Mouse (Mus musculus): ENCODE data around the gene Casp9.

Casp9 gene

DNA sequence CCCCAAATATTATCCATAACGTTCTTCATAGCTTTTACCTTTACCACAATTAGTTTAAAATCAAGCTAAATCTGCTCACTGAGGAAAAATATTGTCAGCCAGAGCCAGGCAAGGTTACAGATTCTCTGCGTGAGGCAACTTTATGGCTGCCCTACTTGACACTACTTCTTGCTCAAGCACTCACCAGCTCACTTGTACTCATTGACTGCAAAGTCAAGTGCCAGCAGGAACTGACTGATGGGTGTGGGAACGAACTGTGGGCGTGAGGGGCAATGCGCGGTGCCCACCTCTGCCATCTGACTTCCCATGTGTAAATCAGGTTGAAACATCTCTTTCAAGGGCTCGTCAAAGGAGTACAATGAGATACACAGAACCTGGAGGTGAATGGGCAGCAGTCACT is 6.0 kb upstream of the Casp9 start:
- peaks cover 52% of the 10 kb centered on the region for H3K36me3 ChIP-seq (ENCODE audit: insufficient read depth, low read length)
- TF ChIP-seq POU5F1 (IDR thresholded peaks at IDR 0.05; ENCODE audit: borderline replicate concordance, low read length) (no peak), CTCF (conservative IDR thresholded peaks at IDR 0.05; ENCODE audit: low read length) (no peak), NANOG (IDR thresholded peaks at IDR 0.05; ENCODE audit: borderline replicate concordance, low read length) (no peak)
- H3K9me3 ChIP-seq (ENCODE audit: low read length): no peaks in the 10 kb centered on the region
- H3K4me3 ChIP-seq (replicated peaks; ENCODE audit: low read length): no peak overlapping the region
- H3K27me3 ChIP-seq (ENCODE audit: insufficient read depth, low read length): no peaks in the 10 kb centered on the region
- peaks cover 48% of the 10 kb centered on the region for H3K4me1 ChIP-seq (replicated peaks; ENCODE audit: low read depth, low read length)

DNA sequence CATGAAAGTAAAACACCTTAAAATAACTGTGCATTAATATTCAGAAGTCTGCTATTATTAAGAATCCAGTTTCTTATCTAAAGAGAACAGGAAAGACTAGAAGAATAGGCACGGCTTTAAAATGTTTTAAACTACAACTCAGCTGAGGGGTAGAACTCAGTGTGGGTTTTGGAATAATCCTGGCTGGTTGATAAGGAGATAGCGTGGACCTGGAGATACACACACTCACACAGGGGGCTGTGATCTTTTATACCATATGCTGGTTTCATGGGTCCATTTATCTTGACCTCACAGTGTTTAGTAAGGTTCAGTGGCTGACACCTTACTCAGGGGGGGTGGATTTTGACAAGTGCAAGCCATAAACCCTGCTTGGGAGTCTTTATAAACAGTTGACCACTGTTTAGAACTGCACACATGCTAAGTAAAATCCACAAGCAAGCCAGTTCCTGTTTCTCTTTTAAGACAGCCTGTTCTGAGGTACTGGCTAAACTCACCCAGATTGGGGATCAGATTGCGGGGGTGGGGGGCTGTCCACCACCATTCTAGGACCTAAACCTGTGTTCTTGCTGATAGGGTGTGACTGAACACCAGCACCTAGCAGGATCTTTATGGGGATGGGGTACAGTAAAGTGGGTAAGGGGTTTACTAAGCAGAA is 3.7 kb upstream of the Casp9 start:
- TF ChIP-seq POU5F1 (IDR thresholded peaks at IDR 0.05; ENCODE audit: borderline replicate concordance, low read length) (no peak), CTCF (conservative IDR thresholded peaks at IDR 0.05; ENCODE audit: low read length) (no peak), NANOG (IDR thresholded peaks at IDR 0.05; ENCODE audit: borderline replicate concordance, low read length) (no peak)

DNA sequence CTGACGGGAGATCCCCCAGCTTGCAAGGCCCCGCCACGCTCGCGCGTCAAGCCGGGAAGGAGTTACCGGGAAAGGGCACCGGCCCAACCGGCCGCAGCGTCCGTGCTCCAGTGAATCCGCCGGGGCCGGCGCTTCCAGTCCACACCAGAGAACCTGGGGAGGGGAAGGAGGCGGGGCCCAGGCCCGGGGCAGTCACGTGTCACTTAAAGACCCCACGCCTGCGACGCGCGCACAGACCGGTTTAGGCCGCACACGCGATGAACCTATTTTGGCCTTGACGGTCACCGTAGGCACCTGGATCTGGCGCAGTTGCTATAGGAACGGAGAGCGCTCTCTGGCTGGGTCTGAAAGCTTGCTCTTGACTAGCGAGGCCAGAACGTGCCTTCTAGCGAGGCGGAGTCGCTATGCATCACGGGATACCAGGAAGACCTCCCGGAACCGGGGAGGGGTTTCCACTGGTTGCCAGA is 2.9 kb upstream of the Casp9 start, which contains the start of gene Dnajc16:
Gene Dnajc16, minus strand, starts transcription at position 408 of the 467 bp plus-strand sequence.
- no peak for TF ChIP-seq POU5F1 (IDR thresholded peaks at IDR 0.05; ENCODE audit: borderline replicate concordance, low read length)
- TF ChIP-seq CTCF (conservative IDR thresholded peaks at IDR 0.05; ENCODE audit: low read length): no peak
- TF ChIP-seq NANOG (IDR thresholded peaks at IDR 0.05; ENCODE audit: borderline replicate concordance, low read length): no peak
- Histone ChIP-seq H3K27me3 (ENCODE audit: insufficient read depth, low read length) (no peaks in the 10 kb centered on the region), H3K9me3 (ENCODE audit: low read length) (no peaks in the 10 kb centered on the region), H3K4me1 (replicated peaks; ENCODE audit: low read depth, low read length) (peaks cover 44% of the 10 kb centered on the region), H3K4me3 (replicated peaks; ENCODE audit: low read length) (peak within 1 kb of the TSS; percentile 99), H3K36me3 (ENCODE audit: insufficient read depth, low read length) (peaks cover 22% of the 10 kb centered on the region)

More for the DNA sequence above, 3.7 kb upstream of the Casp9 start:
- H3K9me3 ChIP-seq (ENCODE audit: low read length): no peaks in the 10 kb centered on the region
- H3K4me1 ChIP-seq (replicated peaks; ENCODE audit: low read depth, low read length): peaks cover 51% of the 10 kb centered on the region
- H3K4me3 ChIP-seq (replicated peaks; ENCODE audit: low read length): peak overlapping the region; percentile 99
- H3K36me3 ChIP-seq (ENCODE audit: insufficient read depth, low read length): peaks cover 30% of the 10 kb centered on the region
- no peaks in the 10 kb centered on the region for H3K27me3 ChIP-seq (ENCODE audit: insufficient read depth, low read length)

DNA sequence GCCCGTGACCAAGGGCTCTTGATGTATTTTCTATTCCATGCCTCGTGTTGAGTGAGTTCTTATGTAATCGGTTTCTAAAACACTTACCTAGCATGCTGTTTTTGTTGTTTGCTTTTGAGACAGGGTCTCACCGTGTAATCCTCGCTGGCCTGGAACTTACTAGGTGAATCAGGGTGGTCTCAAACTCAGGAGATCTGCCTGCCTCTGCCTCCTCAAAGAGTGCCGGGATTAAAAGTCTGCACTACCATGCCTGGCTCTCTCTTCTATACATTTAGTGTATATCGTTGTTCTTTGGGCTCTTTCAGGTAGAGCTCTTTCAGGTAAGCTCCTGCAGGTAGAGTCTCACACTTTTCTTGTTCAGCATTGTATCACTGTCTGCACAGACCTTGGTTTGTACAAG is 1.9 kb upstream of the Casp9 start:
- TF ChIP-seq CTCF (conservative IDR thresholded peaks at IDR 0.05; ENCODE audit: low read length) (no peak), POU5F1 (IDR thresholded peaks at IDR 0.05; ENCODE audit: borderline replicate concordance, low read length) (no peak), NANOG (IDR thresholded peaks at IDR 0.05; ENCODE audit: borderline replicate concordance, low read length) (no peak)
- no peaks in the 10 kb centered on the region for H3K27me3 ChIP-seq (ENCODE audit: insufficient read depth, low read length)
- peak overlapping the region; percentile 99; the same call in 1 of the 2 replicates for H3K4me3 ChIP-seq (replicated peaks; ENCODE audit: low read length)
- peaks cover 47% of the 10 kb centered on the region for H3K4me1 ChIP-seq (replicated peaks; ENCODE audit: low read depth, low read length)
- H3K36me3 ChIP-seq (ENCODE audit: insufficient read depth, low read length): peaks cover 18% of the 10 kb centered on the region
- H3K9me3 ChIP-seq (ENCODE audit: low read length): no peaks in the 10 kb centered on the region

DNA sequence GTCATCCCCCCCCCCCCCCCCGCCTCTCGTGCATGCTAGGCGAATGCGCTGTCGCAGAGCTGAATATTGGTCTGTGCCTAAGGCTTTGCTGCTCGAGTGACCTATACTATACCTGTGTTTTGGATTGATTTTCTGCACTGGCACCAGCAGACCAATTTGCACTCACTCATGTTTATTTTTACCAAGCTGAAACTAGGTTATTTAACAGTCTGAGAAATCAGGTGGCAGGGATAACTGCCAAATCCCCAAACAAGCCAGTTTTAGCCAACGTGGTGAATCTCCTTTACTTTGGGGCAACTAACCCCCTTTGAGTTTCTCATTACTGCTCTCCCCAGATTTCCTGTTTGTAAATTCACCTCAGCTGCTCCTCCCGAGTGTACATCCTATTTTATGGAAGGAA is 1.5 kb upstream of the Casp9 start:
- Histone ChIP-seq H3K36me3 (ENCODE audit: insufficient read depth, low read length) (peaks cover 18% of the 10 kb centered on the region), H3K9me3 (ENCODE audit: low read length) (no peaks in the 10 kb centered on the region), H3K4me3 (replicated peaks; ENCODE audit: low read length) (no peak overlapping the region), H3K27me3 (ENCODE audit: insufficient read depth, low read length) (no peaks in the 10 kb centered on the region), H3K4me1 (replicated peaks; ENCODE audit: low read depth, low read length) (peaks cover 50% of the 10 kb centered on the region)
- no peak for TF ChIP-seq NANOG (IDR thresholded peaks at IDR 0.05; ENCODE audit: borderline replicate concordance, low read length)
- TF ChIP-seq POU5F1 (IDR thresholded peaks at IDR 0.05; ENCODE audit: borderline replicate concordance, low read length): no peak
- TF ChIP-seq CTCF (conservative IDR thresholded peaks at IDR 0.05; ENCODE audit: low read length): no peak

DNA sequence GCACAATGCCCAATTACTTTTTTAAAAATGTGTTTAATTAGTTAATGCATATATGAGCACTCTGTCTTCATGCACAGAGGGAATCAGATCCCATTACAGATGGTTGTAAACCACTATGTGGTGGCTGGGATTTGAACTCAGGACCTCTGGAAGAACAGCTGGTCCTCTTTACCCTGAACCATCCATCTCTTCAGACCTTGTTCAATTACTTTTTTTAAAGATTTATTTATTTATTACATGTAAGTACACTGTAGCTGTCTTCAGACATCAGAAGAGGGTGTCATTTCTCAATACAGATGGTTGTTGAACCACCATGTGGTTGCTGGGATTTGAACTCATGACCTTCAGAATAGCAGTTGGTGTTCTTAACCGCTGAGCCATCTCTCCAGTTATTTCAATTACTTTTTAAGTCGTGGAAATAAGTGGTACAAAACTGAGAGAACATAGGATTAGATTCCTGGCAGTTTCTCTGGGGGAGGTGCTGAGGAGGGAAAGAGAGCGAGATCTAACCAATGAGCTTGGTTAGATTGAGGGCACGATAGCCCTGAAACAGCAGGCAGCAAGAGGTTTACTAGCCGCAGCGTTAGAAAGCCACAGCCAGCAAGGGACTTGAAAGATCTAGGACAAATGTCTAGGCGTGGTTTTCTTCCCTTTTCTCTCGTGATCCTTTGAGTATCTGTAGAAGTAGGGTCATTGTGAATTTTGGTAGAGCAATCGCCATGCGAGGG is 694 bp upstream of the Casp9 start:
- TF ChIP-seq CTCF (conservative IDR thresholded peaks at IDR 0.05; ENCODE audit: low read length) (no peak), POU5F1 (IDR thresholded peaks at IDR 0.05; ENCODE audit: borderline replicate concordance, low read length) (no peak)
- H3K27me3 ChIP-seq (ENCODE audit: insufficient read depth, low read length): no peaks in the 10 kb centered on the region
- H3K36me3 ChIP-seq (ENCODE audit: insufficient read depth, low read length): peaks cover 18% of the 10 kb centered on the region
- peaks cover 6% of the 10 kb centered on the region for H3K9me3 ChIP-seq (ENCODE audit: low read length)
- H3K4me1 ChIP-seq (replicated peaks; ENCODE audit: low read depth, low read length): peaks cover 50% of the 10 kb centered on the region
- peak overlapping the region; percentile 91 for H3K4me3 ChIP-seq (replicated peaks; ENCODE audit: low read length)

DNA sequence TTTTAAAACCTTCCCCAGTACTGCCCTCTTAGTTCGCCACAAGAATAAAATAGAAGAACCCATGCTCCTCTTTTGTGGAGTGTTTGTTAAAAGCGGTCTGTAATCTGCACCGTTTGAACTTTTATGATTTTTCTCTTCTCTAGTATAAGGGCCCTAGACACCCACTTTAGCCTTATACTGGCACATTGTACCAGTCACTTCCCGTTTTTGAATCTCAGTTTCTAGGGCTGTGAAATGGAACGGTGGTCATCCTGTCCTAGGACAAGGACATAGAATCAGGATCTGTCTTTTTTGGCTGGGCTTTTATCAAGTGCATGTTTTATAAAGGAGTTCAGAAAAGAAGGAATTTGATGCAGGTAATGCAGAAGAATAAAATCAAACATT is 732 bp downstream of the Casp9 start:
- H3K36me3 ChIP-seq (ENCODE audit: insufficient read depth, low read length): peaks cover 20% of the 10 kb centered on the region
- H3K4me1 ChIP-seq (replicated peaks; ENCODE audit: low read depth, low read length): peaks cover 42% of the 10 kb centered on the region
- peak overlapping the region; percentile 91 for H3K4me3 ChIP-seq (replicated peaks; ENCODE audit: low read length)
- H3K9me3 ChIP-seq (ENCODE audit: low read length): peaks cover 17% of the 10 kb centered on the region
- no peaks in the 10 kb centered on the region for H3K27me3 ChIP-seq (ENCODE audit: insufficient read depth, low read length)
- TF ChIP-seq NANOG (IDR thresholded peaks at IDR 0.05; ENCODE audit: borderline replicate concordance, low read length) (no peak), POU5F1 (IDR thresholded peaks at IDR 0.05; ENCODE audit: borderline replicate concordance, low read length) (no peak), CTCF (conservative IDR thresholded peaks at IDR 0.05; ENCODE audit: low read length) (no peak)

DNA sequence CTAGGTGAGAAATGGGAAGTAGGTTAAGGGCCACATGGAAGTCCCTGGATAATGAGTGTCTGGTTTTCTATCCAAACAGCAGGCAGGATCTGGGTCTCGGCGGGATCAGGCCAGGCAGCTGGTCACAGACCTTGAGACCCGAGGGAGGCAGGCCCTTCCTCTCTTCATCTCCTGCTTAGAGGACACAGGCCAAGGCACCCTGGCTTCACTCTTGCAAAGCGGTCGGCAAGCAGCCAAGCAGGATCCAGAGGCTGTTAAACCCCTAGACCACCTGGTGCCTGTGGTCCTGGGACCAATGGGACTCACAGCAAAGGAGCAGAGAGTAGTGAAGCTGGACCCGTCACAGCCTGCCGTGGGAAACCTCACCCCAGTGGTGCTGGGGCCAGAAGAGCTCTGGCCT is 2.9 kb downstream of the Casp9 start:
- Histone ChIP-seq H3K36me3 (ENCODE audit: insufficient read depth, low read length) (peaks cover 20% of the 10 kb centered on the region), H3K4me3 (replicated peaks; ENCODE audit: low read length) (no peak overlapping the region), H3K27me3 (ENCODE audit: insufficient read depth, low read length) (no peaks in the 10 kb centered on the region), H3K4me1 (replicated peaks; ENCODE audit: low read depth, low read length) (peaks cover 31% of the 10 kb centered on the region), H3K9me3 (ENCODE audit: low read length) (peaks cover 17% of the 10 kb centered on the region)
- TF ChIP-seq POU5F1 (IDR thresholded peaks at IDR 0.05; ENCODE audit: borderline replicate concordance, low read length): no peak
- no peak for TF ChIP-seq NANOG (IDR thresholded peaks at IDR 0.05; ENCODE audit: borderline replicate concordance, low read length)
- TF ChIP-seq CTCF (conservative IDR thresholded peaks at IDR 0.05; ENCODE audit: low read length): no peak
